Mouse (Mus musculus): ENCODE measurements at regions not wholly inside any gene's neighbourhood (a gene's known extent, or its start where the extent isn't known, plus 50 kb on each side); places are given as distances from the start of the nearest gene placed in this dataset.

GRCm38 (mm10) chr1:137017642-137018041 is 57.4 kb upstream of the Nr5a2 start:
- Histone ChIP-seq H3K36me3 (ENCODE audit: control insufficient read depth in 1 of 2, insufficient read depth in 2 of 2, low read length in 2 of 2) (no peaks in the 10 kb centered on the region), H3K27ac (ENCODE audit: control insufficient read depth, low read depth, low read length) (no peak overlapping the region), H3K4me3 (ENCODE audit: control insufficient read depth in 1 of 2, insufficient read depth in 1 of 2, low read depth in 2 of 2, low read length in 2 of 2) (no peak overlapping the region), H3K79me2 (ENCODE audit: control insufficient read depth, insufficient read depth, low read length, poor library complexity) (no peaks in the 10 kb centered on the region), H3K4me1 (ENCODE audit: control insufficient read depth in 1 of 2, insufficient read depth in 2 of 2, low read length in 2 of 2) (no peaks in the 10 kb centered on the region), H3K9me3 (replicated peaks; ENCODE audit: insufficient read depth, low read length) (no peaks in the 10 kb centered on the region), H3K9ac (ENCODE audit: control insufficient read depth, low read depth, low read length, poor library complexity, severe bottlenecking) (no peak overlapping the region), H3K27me3 (ENCODE audit: control insufficient read depth in 1 of 2, insufficient read depth in 2 of 2, low read length in 2 of 2) (no peaks in the 10 kb centered on the region)
- DNase-seq (ENCODE audit: low read depth, low spot score) = no peak
- TF ChIP-seq MAZ (IDR thresholded peaks at IDR 0.05; ENCODE audit: low read depth, low read length) = no peak
- TF ChIP-seq ETS1 (IDR thresholded peaks at IDR 0.05; ENCODE audit: low read depth, low read length) = no peak
- TF ChIP-seq MAFK (IDR thresholded peaks at IDR 0.05; ENCODE audit: borderline replicate concordance, low read depth, low read length) = no peak
- no peak for TF ChIP-seq CHD1 (IDR thresholded peaks at IDR 0.05; ENCODE audit: low read depth, low read length)
- TF ChIP-seq POLR2AphosphoS5 (IDR thresholded peaks at IDR 0.05; ENCODE audit: borderline replicate concordance, low read depth, low read length) = no peak
- no peak for TF ChIP-seq TBP (IDR thresholded peaks at IDR 0.05; ENCODE audit: low read depth, low read length)
- TF ChIP-seq MEF2A (IDR thresholded peaks at IDR 0.05; ENCODE audit: extremely low read depth, insufficient replicate concordance, low read depth, low read length, poor library complexity, severe bottlenecking) = no peak
- no peak for TF ChIP-seq MXI1 (IDR thresholded peaks at IDR 0.05; ENCODE audit: low read depth, low read length)
- no peak for TF ChIP-seq POLR2AphosphoS2 (IDR thresholded peaks at IDR 0.05; ENCODE audit: low read length)
- TF ChIP-seq ZC3H11A (IDR thresholded peaks at IDR 0.05; ENCODE audit: low read depth, low read length) = no peak
- TF ChIP-seq MYB (IDR thresholded peaks at IDR 0.05; ENCODE audit: low read depth, low read length) = no peak

GRCm38 (mm10) chr1:137010240-137010926 is 50.1 kb upstream of the Nr5a2 start:
- H3K9me3 ChIP-seq (replicated peaks; ENCODE audit: insufficient read depth, low read length) = no peaks in the 10 kb centered on the region
- H3K27ac ChIP-seq (ENCODE audit: control insufficient read depth, low read depth, low read length) = no peak overlapping the region
- H3K4me1 ChIP-seq (ENCODE audit: control insufficient read depth in 1 of 2, insufficient read depth in 2 of 2, low read length in 2 of 2) = no peaks in the 10 kb centered on the region
- no peak overlapping the region for H3K4me3 ChIP-seq (ENCODE audit: control insufficient read depth in 1 of 2, insufficient read depth in 1 of 2, low read depth in 2 of 2, low read length in 2 of 2)
- DNase-seq (ENCODE audit: low read depth, low spot score) = no peak
- no peak overlapping the region for H3K9ac ChIP-seq (ENCODE audit: control insufficient read depth, low read depth, low read length, poor library complexity, severe bottlenecking)
- no peaks in the 10 kb centered on the region for H3K36me3 ChIP-seq (ENCODE audit: control insufficient read depth in 1 of 2, insufficient read depth in 2 of 2, low read length in 2 of 2)
- no peak for TF ChIP-seq POLR2AphosphoS5 (IDR thresholded peaks at IDR 0.05; ENCODE audit: borderline replicate concordance, low read depth, low read length)
- no peak for TF ChIP-seq TBP (IDR thresholded peaks at IDR 0.05; ENCODE audit: low read depth, low read length)
- no peak for TF ChIP-seq ZC3H11A (IDR thresholded peaks at IDR 0.05; ENCODE audit: low read depth, low read length)
- no peak for TF ChIP-seq MAFK (IDR thresholded peaks at IDR 0.05; ENCODE audit: borderline replicate concordance, low read depth, low read length)
- no peak for TF ChIP-seq RCOR1 (IDR thresholded peaks at IDR 0.05; ENCODE audit: low read depth, low read length)
- no peak for TF ChIP-seq KAT2A (conservative IDR thresholded peaks at IDR 0.05; ENCODE audit: low read depth, low read length)
- no peak for TF ChIP-seq SIN3A (IDR thresholded peaks at IDR 0.05; ENCODE audit: low read length)
- TF ChIP-seq JUND (IDR thresholded peaks at IDR 0.05; ENCODE audit: low read depth, low read length) = no peak
- TF ChIP-seq USF1 (IDR thresholded peaks at IDR 0.05; ENCODE audit: low read depth, low read length) = no peak
- TF ChIP-seq MAX (IDR thresholded peaks at IDR 0.05; ENCODE audit: low read length) = no peak
- TF ChIP-seq SMC3 (IDR thresholded peaks at IDR 0.05; ENCODE audit: low read depth, low read length) = no peak
- no peak for TF ChIP-seq POLR2A (IDR thresholded peaks at IDR 0.05; ENCODE audit: control insufficient read depth in 1 of 2, insufficient read depth in 1 of 2, low read depth in 1 of 2, low read length in 2 of 2, poor library complexity in 1 of 2)
- no peak for TF ChIP-seq USF2 (IDR thresholded peaks at IDR 0.05; ENCODE audit: borderline replicate concordance in 1 of 2, insufficient read depth in 1 of 2, low read depth in 1 of 2, low read length in 2 of 2)
- no peak for TF ChIP-seq ZKSCAN1 (IDR thresholded peaks at IDR 0.05; ENCODE audit: low read depth, low read length)
- TF ChIP-seq MYC (IDR thresholded peaks at IDR 0.05; ENCODE audit: low read depth, low read length) = no peak
- no peak for TF ChIP-seq CHD2 (IDR thresholded peaks at IDR 0.05; ENCODE audit: low read length)
- no peak for TF ChIP-seq CHD1 (IDR thresholded peaks at IDR 0.05; ENCODE audit: low read depth, low read length)
- H3K27me3 ChIP-seq (ENCODE audit: control insufficient read depth in 1 of 2, insufficient read depth in 2 of 2, low read length in 2 of 2) = no peaks in the 10 kb centered on the region
- H3K79me2 ChIP-seq (ENCODE audit: control insufficient read depth, insufficient read depth, low read length, poor library complexity) = no peaks in the 10 kb centered on the region

Data from MEL (cell line).